Mouse (Mus musculus) urinary bladder, adult 18-20 months (tissue): Measurements from ENCODE around the gene Pinlyp.
"Not testable (repeated sequence)": the region's sequence is repeated elsewhere in the genome, so short reads cannot be mapped to it uniquely, and the experiment has no call there.

Source experiments
- DNase-seq, 2 experiments: peaks; one replicate each; pipeline ENCODE4 v3.0.0; 2022; ENCODE audit warnings: low spot score in 2 of 2, mixed read lengths in 2 of 2

Gene Pinlyp

DNA sequence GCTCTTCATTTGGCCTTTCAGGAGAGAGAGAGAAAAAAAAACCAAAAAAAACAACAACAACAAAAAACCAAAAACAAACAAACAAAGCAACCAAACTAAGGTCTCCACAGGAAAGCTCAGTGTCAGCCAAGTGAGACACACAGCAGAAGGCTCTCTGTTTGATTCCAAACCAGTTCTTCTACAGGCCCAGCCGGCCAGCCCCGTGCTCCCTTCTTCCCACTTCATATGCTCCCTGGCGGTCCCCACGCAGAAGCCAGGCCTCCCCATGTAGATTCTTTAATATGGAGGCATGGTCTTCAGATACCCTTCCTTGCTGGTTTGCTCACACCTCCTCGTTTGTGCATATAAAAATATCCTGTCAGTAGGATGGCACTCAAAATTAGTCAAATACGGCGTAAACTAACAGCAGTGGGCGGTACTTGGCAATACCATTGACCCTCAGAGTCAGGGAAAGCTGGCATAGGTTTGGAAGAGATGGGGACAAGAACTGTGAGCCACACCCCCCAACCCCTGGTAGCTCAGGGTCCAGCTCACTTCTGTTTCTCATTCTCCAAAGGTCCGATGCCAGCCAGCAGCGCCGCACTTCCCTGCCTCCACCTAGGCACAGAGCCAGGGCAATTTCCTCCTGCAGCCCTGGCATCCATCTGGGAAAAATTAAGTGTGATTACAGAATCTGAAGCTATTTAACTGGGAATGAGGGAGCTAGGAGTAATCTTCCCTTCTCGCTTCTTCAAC, 20.1 kb downstream of the Pinlyp start:
- DNase-seq: no peak

DNA sequence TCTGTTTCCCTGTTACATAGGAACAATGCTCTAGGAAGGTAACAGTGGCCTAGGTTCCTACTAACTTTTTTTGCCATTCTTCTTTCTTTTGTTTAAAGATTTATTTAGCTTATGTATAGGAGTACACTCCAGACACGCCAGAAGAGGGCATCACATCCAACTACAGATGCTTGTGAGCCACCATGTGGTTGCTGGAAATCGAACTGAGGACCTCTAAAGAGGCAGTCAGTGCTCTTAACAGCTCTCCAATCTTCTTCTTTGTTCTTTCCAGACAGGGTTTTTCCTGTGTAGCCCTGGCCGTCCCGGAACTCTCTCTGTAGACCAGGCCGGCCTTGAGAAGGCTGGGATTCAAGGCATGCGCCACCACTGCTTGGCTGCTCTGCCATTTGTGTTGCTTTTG, 20.9 kb downstream of the Pinlyp start:
- DNase-seq: no peak

DNA sequence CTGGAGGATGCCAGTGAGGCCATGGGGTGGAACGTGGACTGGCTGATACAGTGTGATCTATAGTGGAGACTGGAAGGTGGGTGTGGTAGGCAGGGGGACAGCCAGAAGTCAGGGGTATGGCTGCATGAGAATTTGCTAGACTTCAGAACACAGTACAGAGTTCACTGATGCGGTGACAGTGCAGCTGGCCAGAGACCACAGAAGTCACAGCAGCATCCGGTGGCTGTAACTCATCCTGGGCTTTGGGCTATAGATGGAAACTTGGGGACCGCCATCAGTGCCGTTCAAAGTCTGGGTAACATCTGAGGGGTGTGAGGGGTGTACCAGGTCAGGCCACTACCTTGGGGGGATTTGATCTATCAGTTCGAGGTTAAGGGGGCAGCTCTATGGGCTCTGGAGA, 22.2 kb downstream of the Pinlyp start:
- DNase-seq: no peak

DNA sequence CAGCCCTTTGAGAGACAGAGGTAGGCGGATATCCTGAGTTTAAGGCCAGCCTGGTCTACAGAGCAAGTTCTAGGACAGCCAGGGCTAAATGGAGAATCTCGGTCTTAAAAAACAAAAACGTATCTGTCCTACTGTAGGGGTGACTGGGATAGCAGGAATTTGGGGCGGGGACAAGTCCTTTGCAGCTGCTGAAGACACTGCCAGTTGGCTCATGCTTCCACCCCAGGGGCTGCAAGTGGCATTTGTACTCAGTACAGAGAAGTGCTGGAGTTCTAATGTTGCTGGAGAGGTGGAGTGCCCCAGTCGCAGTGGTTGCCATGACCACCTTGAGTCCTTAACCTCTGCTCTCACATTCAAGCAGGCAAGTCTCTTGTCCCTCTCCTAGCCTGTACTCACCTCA, 23.1 kb downstream of the Pinlyp start:
- DNase-seq: no peak

DNA sequence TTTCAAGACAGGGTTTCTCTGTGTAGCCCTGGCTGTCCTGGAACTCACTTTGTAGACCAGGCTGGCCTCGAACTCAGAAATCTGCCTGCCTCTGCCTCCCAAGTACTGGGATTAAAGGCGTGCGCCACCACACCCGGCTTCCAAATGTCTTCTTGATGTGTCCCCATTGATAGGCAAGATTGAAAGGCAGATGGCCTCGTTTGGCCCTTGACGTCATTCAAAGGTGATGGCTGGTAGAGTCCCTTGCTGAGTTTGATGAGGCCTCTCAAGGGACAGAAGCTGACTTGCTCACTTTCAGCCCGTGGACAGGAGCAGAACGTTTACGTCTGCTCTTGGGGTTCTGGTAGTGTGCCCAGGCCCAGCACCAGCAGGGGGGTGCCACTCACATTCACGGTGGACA, 25.9 kb downstream of the Pinlyp start:
- DNase-seq: not testable (repeated sequence)

DNA sequence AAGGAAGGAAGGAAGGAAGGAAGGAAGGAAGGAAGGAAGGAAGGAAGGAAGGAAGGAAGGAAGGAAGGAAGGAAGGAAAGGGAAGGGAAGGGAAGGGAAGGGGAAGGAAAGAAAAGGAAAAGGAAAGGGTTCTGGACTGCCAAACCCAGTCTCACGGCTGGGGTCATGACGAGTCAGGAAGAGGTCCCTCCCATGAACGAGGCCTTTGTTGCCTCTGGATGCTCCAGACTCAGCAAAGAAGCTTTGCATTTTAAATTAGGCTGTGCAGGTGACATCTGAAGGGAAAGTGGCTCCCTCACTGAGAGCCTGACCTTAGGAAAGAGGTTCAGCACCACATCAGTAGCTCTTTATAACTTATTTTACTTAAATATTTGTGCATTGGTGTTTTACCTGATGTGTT, 26.8 kb downstream of the Pinlyp start:
- DNase-seq: no peak

DNA sequence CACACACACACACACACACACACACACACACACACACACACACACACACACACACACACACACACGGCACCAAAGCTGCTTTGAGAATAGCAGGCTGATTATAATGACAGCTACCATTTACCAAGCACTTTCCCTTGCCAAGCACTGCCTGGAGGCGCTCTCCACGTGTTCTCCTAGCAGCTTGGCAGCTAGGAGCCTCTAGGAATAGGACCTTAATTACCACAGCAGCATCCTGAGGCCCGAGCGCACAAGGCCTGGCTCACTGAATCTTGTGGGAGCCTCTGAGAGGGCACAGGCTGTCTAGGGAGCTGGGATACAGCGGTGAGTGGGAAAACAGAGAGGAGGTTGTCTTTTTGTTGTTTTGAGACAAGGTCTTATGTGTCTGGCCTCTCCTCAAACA, 28.3 kb downstream of the Pinlyp start:
- DNase-seq: no peak

DNA sequence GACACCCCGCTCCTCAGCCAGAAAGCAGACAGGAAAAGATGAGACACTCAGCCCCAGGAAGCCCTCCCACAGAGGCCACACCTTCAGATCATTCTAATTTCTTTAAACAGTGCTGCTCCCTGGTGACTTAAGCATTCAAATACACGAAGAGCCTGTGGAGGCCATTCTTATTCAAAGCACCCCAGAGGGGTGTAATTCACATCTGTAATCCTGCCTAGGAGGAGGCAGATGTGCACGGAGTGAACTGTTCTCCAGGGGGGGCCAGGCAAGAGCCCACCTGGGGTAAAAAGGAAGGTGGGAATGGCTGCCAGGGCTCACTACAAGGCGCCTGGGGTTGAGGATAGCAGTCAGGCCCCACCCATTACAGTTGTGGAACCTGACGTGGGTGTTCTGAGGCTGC, 28.8 kb downstream of the Pinlyp start:
- DNase-seq: no peak

DNA sequence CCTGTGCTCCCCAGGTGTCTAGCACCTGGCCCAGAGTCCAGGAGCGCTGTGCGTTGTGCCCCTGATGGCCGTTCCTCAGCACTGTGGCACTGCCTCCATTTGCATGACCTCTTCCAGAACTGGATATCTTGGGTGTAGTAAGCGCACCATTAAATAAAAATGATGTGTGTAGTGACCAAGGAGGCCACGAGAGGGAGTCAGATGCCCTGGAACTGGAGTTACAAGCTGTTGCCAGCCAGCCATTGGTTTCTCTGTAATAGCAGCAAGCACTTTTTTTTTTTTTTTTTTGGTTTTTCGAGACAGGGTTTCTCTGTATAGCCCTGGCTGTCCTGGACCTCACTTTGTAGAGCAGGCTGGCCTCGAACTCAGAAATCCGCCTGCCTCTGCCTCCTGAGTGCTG, 29.6 kb downstream of the Pinlyp start:
- not testable (repeated sequence) for DNase-seq

DNA sequence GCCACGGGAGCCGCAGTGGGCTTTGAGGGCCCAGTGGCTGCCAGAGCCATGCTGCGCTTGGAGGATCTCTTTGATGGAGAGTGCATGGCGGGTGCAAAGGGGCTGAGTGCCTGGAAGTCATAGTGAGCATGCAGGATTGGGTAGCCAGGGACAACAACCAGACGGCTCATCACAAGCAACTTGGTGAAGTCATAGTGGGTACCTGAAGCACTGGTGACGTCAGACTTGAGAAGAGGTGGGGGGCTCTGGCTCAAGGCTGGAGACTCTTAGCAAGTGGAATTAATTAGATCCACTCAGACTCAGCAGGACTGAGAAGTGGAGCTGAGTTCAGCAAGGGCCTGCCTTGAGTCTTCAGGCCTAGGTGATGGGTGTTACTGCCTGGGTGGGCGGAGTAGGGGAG, 33.6 kb downstream of the Pinlyp start, which contains the start of gene AC161166.1:
TSS of gene AC161166.1 (minus strand) at position 101 of the 400 bp plus-strand sequence.
- no peak for DNase-seq

DNA sequence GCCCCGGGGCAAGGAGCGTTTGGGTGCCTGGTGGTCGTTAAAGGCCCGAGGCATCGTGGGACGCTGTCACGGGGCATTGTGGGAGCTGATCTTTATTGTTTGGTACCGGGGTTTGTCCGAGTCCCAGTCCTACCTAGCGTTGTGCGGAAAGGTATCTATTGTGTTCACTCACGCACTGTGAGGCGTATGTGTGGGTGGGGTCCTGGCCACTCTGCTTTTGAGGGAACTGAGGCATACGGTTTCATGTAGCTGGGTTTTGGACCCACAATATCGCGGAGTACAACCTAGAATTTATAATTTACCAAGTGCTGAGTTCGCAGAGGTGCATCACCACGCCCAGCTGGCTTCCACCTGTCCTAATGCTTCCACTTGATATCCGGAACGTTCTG, 38.2 kb downstream of the Pinlyp start:
- no peak for DNase-seq

DNA sequence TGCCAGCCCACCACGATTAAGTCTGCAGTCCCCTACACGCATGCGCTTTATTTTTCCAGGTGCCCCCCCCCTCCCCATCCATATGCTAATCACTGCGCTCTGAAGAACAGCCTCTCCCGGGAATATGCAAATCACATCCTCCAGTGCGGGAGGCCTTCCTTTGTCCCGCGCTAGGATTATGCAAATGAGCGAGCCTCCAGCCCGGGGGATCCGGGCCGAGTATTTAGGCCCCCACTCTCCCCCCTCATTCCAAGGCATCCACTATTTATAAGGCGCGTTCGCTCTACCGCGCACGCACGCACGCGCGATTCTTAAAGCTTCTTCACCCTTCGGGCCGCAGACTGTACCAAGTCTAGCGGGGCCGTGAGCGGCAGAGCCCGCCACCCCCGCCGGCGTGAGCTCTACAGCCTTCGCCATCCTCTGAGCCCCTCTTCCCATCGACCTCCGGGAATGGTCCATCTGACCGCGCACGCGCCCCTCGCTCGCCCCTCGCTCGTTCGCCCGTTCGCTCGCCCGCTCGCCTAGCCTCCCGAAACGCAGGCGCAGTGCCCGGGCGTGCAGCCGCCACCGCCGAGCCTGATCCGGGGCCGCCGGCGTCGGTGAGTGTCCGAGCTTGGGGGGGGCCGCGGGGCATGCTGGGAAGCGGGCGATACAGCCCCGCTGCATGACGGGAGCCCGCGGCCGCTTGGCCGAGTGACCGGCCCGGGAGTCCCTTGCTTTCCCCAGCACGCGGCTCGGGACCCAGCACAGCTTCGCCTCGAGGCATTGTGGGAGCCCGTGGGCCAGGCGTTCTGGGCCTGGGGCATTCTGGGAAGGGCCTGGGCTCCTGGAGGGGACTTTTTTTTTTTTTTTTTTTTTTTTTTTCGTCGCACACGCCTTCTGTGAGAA, 38.8 kb downstream of the Pinlyp start, which contains the start of gene Zfp428:
TSS of gene Zfp428 (plus strand) at position 169 of the 888 bp plus-strand sequence.
- peak; percentile 72 to 82 for DNase-seq

DNA sequence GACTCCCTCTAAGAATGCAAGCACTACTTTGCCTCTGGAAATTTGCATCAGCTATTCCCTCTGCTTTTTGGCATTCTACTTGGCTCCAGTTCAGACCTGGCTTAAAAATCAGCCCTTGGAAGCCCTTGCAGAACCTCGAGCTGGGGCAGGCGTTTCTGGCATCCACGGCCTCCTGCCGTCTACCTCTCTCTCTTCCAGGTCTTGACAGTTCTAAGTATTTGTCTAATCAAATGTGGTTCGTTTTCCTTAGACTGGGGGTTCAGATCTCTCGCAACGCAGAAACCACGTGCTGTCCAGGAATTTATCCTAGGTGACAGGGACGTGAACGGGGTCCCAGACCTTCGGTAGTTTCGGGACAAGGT, 39.5 kb downstream of the Pinlyp start:
- peak; percentile 25 to 34 for DNase-seq

DNA sequence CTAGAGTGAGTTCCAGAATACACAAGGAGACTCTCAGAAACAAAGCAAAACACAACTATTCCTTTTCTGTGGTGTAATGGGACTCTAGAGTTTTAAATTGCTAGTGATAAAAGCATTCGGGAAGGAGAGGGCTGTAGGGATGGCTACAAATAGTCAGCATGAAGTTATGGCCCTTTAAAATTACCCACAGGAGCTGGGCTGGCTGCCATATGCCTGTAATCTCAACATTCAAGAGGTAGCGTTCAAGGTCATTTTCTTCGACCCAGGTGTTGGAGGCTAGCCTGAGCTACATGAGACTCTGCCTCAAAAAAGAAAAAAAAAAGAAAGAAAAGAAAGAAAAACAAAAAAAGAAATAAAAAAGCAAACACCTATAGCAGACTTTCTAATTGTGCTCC, 39.9 kb downstream of the Pinlyp start:
- no peak for DNase-seq

DNA sequence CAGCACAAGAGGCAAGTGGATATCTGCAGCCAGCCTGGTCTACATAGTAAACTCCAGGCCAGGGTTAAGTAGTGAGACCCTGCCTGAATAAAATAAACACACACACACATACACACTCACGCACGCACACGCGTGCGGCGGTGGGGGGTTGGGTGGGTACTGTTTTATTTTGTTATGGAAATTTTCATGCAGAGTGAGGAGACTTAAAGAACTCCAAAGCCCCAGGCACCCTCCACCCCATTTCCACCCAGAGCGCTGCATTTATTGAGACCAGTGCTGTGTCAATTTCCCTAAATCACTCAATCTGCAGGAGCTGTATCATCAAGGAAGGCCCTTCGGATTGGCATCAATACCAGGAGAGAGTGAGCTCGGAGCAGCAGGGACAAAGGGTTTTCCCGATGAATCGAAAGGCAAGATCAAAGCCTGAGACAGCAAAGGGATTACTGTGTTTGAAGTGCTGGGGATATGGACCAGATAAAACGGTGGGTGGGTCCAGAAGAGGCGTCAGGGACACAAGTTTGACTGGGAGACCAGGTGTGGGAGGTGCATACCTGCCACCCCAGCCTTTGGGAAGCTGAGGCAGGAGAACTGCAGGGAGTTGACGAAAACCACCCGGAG, 40.4 kb downstream of the Pinlyp start:
- DNase-seq: no peak

DNA sequence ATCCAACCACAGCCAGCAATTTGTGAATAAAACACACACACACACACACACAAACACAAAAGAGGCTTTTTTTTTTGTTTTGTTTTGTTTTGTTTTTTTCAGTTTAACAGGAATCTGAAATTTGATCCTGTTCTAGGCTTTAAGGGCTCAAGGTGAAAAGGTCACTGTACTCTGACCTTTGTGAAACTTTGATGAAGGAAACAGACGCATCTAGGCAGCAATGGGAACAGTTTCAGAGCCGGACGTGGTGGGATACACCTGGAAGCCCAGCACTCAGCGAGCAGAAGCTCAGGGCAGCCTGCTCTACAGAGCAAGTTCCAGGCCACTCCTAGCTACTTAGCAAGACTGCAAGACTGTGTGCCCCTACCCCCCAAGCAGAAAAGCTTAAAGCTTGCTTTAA, 41.0 kb downstream of the Pinlyp start:
- DNase-seq: no peak

DNA sequence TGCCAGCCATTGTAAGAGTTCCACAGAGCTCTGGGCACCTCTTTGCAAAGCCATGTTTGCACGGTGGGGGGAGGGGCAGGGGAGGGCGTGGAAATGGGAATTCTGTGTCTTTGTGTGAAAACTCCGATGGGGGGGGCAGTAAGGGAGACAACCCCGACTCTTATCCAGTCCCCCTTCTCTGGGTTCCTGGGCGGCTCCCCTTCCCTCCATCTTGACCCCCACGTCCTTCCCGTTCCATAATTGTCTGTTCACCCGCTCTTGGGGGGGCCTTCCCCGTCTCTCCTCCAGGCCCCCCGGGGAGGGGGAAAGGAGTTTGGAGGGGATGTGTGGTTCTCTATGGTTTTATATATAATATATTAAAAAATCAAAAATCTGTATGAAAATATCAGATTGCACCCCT, 41.9 kb downstream of the Pinlyp start:
- no peak for DNase-seq

DNA sequence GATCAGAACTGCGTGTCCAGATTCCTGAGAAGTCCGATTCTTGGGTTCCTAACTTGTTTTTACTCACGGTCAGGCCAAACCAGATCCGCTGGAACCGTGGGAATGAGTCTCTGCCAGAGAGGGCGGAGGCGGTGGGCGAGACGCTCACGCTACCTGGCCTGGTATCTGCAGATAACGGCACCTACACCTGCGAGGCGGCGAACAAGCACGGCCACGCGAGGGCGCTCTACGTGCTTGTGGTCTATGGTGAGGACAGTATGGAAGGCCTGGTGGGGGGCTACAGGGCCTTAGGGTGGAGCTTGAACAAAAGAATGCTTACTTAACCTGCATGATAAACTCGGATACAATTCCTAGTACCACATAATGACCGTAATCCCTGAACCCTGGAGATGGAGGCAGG, 44.4 kb downstream of the Pinlyp start:
- no peak for DNase-seq

DNA sequence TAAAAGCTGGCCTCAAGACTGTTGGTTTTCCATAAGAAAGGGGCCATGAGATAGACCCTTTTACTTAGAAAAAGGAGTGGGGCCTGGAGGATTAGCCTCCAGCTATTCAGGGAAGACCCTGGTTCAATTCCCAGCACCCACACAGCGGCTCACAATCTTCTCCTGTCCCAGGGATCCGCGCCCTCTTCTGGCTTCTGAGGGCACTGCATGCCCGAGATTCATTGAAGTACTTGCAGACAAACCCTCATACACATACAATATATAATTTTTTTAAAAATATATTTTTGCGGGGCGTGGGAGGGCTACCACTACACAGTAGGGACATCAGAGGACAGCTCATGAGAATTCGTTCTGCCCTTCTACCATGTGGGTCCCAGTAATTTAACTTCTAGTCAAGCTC, 45.0 kb downstream of the Pinlyp start:
- no peak for DNase-seq

DNA sequence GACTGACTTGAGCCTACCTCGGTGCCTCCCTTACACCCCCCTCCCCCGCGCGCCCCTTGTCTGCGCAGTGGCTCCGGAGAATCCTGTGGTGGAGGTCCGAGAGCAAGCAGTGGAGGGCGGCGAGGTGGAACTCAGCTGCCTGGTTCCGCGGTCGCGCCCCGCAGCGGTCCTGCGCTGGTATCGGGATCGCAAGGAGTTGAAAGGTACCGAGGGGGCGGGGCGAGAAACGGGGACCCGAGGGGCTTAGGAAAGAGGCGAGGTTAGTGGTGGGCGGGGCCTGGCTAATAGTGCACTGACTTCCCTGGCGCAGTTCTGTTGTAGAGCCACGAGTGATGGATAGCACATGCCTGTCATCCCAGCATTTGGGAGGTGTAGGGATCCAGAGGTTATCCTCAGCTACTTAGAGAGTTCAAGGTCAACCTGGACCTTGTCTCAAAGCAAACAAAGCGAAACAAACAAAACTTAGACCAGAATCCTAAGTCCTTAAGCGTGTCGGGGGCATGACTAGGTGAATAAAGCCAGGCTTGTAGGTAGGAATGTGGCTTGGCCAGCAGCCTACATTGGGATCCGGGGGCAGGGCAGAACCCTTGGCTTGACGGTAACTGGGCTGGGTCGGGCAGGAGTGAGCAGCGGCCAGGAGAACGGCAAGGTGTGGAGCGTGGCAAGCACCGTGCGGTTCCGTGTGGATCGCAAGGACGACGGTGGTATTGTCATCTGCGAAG, 45.9 kb downstream of the Pinlyp start:
- no peak for DNase-seq
